Mouse (Mus musculus): ENCODE results near the gene Abhd16a.

- peak; percentile 38 for TF ChIP-seq SRF (IDR thresholded peaks at IDR 0.05; ENCODE audit: control insufficient read depth, insufficient read length, low read depth)
- TF ChIP-seq POLR2A (IDR thresholded peaks at IDR 0.05; ENCODE audit: insufficient read length, low read depth): peak; percentile 67
- no peak for TF ChIP-seq TCF3 (IDR thresholded peaks at IDR 0.05; ENCODE audit: insufficient read length, low read depth)
- peak; percentile 81 for TF ChIP-seq POLR2AphosphoS2 (IDR thresholded peaks at IDR 0.05; ENCODE audit: insufficient read length, low read depth)
Measured at GRCm38 (mm10) chr17:35135591-35136320, 46.7 kb downstream of the Abhd16a start.
